Comparison of ENCODE assay signal across 18 mouse cellular contexts in the genomic region with DNA sequence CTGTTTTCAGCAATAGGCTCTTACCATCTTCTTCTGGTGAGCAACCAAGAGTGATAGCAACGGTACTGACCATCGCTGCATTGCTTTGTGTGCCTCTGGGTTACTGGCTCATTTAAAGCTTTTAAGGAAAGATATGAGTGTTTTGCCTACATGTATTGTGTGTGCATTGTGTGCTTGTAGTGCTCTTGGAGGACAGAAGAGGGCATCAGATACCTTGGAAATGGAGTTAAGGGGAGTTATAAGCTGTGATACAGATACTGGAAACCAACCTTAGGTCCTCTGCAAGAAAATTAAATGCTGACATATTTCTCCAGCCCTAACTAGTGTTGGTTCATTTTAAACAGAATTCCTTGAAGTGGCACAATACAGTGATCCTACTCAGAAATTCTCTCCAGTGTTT. TPM values are rescaled to one million over a fixed set of nuclear protein-coding genes. Genes with fewer than 3 reads are reported as not detected.
DNase-seq lines count a peak whose midpoint lies in the region; ATAC-seq and TF ChIP-seq lines count a peak whose summit lies in the region.
"Had no signal": no experiment of that assay in that cellular context is flagged by ENCODE, and none has a peak within 500 bp of the region (broad histone marks: within the 10 kb centered on the region; RNA-seq: fewer than 3 reads in every experiment).

No protein-coding gene starts in this region.

- no peaks in the 10 kb centered on the region for H3K4me1 ChIP-seq in liver, adult 2 months (ENCODE audit: control insufficient read depth, insufficient read depth, low read length)
- no peaks in the 10 kb centered on the region for H3K4me1 ChIP-seq in liver, embryonic 12.5 days
- no peaks in the 10 kb centered on the region for H3K4me1 ChIP-seq in E14TG2a.4 (replicated peaks; ENCODE audit: low read depth, low read length)
- H3K4me1 ChIP-seq in kidney, adult 2 months (ENCODE audit: control insufficient read depth, insufficient read depth, low read length) = no peaks in the 10 kb centered on the region
- H3K4me1 ChIP-seq: embryonic facial prominence, embryonic 13.5 days; heart, embryonic 12.5 days; midbrain, embryonic 12.5 days had no signal

- no peak for TF ChIP-seq POLR2A in liver, adult 2 months (IDR thresholded peaks at IDR 0.05; ENCODE audit: extremely low read depth, insufficient read depth, low read length)
- no peak for TF ChIP-seq POLR2A in kidney, adult 2 months (IDR thresholded peaks at IDR 0.05; ENCODE audit: low read depth, low read length)

- TF ChIP-seq CTCF in liver, adult 2 months (IDR thresholded peaks at IDR 0.05; ENCODE audit: low read depth, low read length) = peak; percentile 33; the same call in 1 of the 2 replicates
- peak; percentile 37 for TF ChIP-seq CTCF in E14TG2a.4 (conservative IDR thresholded peaks at IDR 0.05; ENCODE audit: low read length)
- no peak for TF ChIP-seq CTCF in kidney, adult 2 months (conservative IDR thresholded peaks at IDR 0.05; ENCODE audit: insufficient read depth, insufficient read length, low read depth, low read length)

- H3K27me3 ChIP-seq in liver, adult 2 months (ENCODE audit: control insufficient read depth, insufficient read depth, low read length) = no peaks in the 10 kb centered on the region
- H3K27me3 ChIP-seq in liver, embryonic 12.5 days (replicated peaks) = peaks cover 16% of the 10 kb centered on the region
- H3K27me3 ChIP-seq in E14TG2a.4 (ENCODE audit: insufficient read depth, low read length) = 0 out of 2 replicates have a peak, but pooled peaks cover 4% of the 10 kb centered on the region
- no peaks in the 10 kb centered on the region for H3K27me3 ChIP-seq in kidney, adult 2 months (replicated peaks; ENCODE audit: control insufficient read depth, insufficient read depth, low read length)
- H3K27me3 ChIP-seq: midbrain, embryonic 12.5 days had no signal

- 73% methylated on average over 2 of the region's 2 CpGs for WGBS in liver, adult 2 months
- WGBS in liver, embryonic 12.5 days (ENCODE audit: insufficient replicate concordance) = 69% methylated on average over 2 of the region's 2 CpGs
- 81% methylated on average over 2 of the region's 2 CpGs for WGBS in kidney, adult 2 months

- H3K4me2 ChIP-seq in liver, embryonic 12.5 days = no peak overlapping the region
- H3K4me2 ChIP-seq: embryonic facial prominence, embryonic 13.5 days; heart, embryonic 12.5 days; midbrain, embryonic 12.5 days had no signal

- H3K27ac ChIP-seq in liver, adult 2 months (replicated peaks; ENCODE audit: insufficient read depth, low read depth, low read length) = no peak overlapping the region
- no peak overlapping the region for H3K27ac ChIP-seq in liver, embryonic 12.5 days
- H3K27ac ChIP-seq in kidney, adult 2 months (ENCODE audit: insufficient read depth, low read depth, low read length) = no peak overlapping the region
- H3K27ac ChIP-seq: embryonic facial prominence, embryonic 13.5 days; midbrain, embryonic 12.5 days had no signal

- ATAC-seq in liver, embryonic 12.5 days = no peak
- peak; percentile 89 for ATAC-seq in megakaryocyte progenitor cell, adult 5-6 weeks (replicated peaks; ENCODE audit: poor library complexity)
- ATAC-seq: hindbrain, embryonic 16.5 days had no signal

- no peak overlapping the region for H3K4me3 ChIP-seq in liver, adult 2 months (ENCODE audit: insufficient read depth, low read depth, low read length)
- H3K4me3 ChIP-seq in liver, embryonic 12.5 days = no peak overlapping the region
- H3K4me3 ChIP-seq in E14TG2a.4 (replicated peaks; ENCODE audit: low read length) = no peak overlapping the region
- no peak overlapping the region for H3K4me3 ChIP-seq in kidney, adult 2 months (ENCODE audit: insufficient read depth, low read depth, low read length)
- H3K4me3 ChIP-seq: embryonic facial prominence, embryonic 13.5 days; heart, embryonic 12.5 days; midbrain, embryonic 12.5 days had no signal

- DNase-seq in embryo, embryonic 10.5 days (ENCODE audit: low spot score) = peak; percentile 43
- no peak for DNase-seq in embryo, embryonic 11 days
- peak; percentile 39 for DNase-seq in liver, adult 2 months (ENCODE audit: extremely low read depth, low read depth, low spot score)
- no peak for DNase-seq in testis, postnatal 10 days (ENCODE audit: low spot score)
- no peak for DNase-seq in kidney, adult 2 months

- no peaks in the 10 kb centered on the region for H3K79me2 ChIP-seq in liver, adult 2 months (ENCODE audit: control insufficient read depth, insufficient read depth, low read length)

- H3K9me3 ChIP-seq in liver, embryonic 12.5 days (replicated peaks) = no peaks in the 10 kb centered on the region
- H3K9me3 ChIP-seq in E14TG2a.4 (ENCODE audit: low read length) = peaks cover 23% of the 10 kb centered on the region
- H3K9me3 ChIP-seq: embryonic facial prominence, embryonic 13.5 days; midbrain, embryonic 12.5 days had no signal

- no peaks in the 10 kb centered on the region for H3K36me3 ChIP-seq in liver, adult 2 months (ENCODE audit: control insufficient read depth, insufficient read depth, low read length)
- no peaks in the 10 kb centered on the region for H3K36me3 ChIP-seq in liver, embryonic 12.5 days
- H3K36me3 ChIP-seq in E14TG2a.4 (ENCODE audit: insufficient read depth, low read length) = peaks cover 20% of the 10 kb centered on the region
- no peaks in the 10 kb centered on the region for H3K36me3 ChIP-seq in kidney, adult 2 months (ENCODE audit: control insufficient read depth, insufficient read depth, low read length)

- H3K9ac ChIP-seq in liver, adult 2 months (ENCODE audit: low read depth, low read length) = no peak overlapping the region
- H3K9ac ChIP-seq in liver, embryonic 12.5 days = no peak overlapping the region
- H3K9ac ChIP-seq: embryonic facial prominence, embryonic 13.5 days; heart, embryonic 12.5 days; midbrain, embryonic 12.5 days had no signal

RNA-seq across cellular contexts. Expression of gene Cpxm1, which starts 8.6 kb away (rescaled TPM):
- 0.46 and 0.54 TPM in 2 replicates for total RNA-seq in liver, adult 2 months (2014; rRNA removed)
- polyA plus RNA-seq in liver, adult 2 months (2012; rRNA removed) = 1.4 and 1.6 TPM in 2 replicates
- polyA plus RNA-seq in liver, embryonic 12.5 days (2016; fragmentation: Nextera tagmentation; extraction: Ambion mirVana) = 11.0 TPM in 2 replicates
- 0.29 and 1.9 TPM in 2 replicates for total RNA-seq in megakaryocyte progenitor cell, adult 5-6 weeks (2015)
- 0.58 and 2.9 TPM in 2 replicates for total RNA-seq in megakaryocyte progenitor cell, adult 5-6 weeks (2017)
- polyA plus RNA-seq in kidney, adult 2 months (2012; rRNA removed) = 14.7 and 15.0 TPM in 2 replicates
- total RNA-seq: neutrophil, adult 5-6 weeks had no signal

RNA-seq across cellular contexts. Expression of gene Gm28372, which starts 16.2 kb away (rescaled TPM):
- total RNA-seq in liver, adult 2 months (2014; rRNA removed) = not detected in 2 replicates
- not detected in 2 replicates for polyA plus RNA-seq in liver, adult 2 months (2012; rRNA removed)
- polyA plus RNA-seq in liver, embryonic 12.5 days (2016; fragmentation: Nextera tagmentation; extraction: Ambion mirVana) = not detected in 2 replicates
- total RNA-seq in megakaryocyte progenitor cell, adult 5-6 weeks (2015) = not detected in 2 replicates
- total RNA-seq in megakaryocyte progenitor cell, adult 5-6 weeks (2017) = not detected in 2 replicates
- polyA plus RNA-seq in kidney, adult 2 months (2012; rRNA removed) = not detected in 2 replicates
- total RNA-seq: layer of hippocampus, adult 8-10 months; neutrophil, adult 5-6 weeks had no signal
- polyA plus RNA-seq: C2C12; embryonic facial prominence, embryonic 13.5 days; frontal cortex, adult 2 months; hindbrain, embryonic 16.5 days; limb, embryonic 14.5 days; small intestine, adult 2 months had no signal

RNA-seq across cellular contexts. Expression of gene 1700020A23Rik, which starts 16.3 kb away (rescaled TPM):
- not detected in 2 replicates for total RNA-seq in liver, adult 2 months (2014; rRNA removed)
- polyA plus RNA-seq in liver, adult 2 months (2012; rRNA removed) = not detected in 2 replicates
- not detected in 2 replicates for polyA plus RNA-seq in liver, embryonic 12.5 days (2016; fragmentation: Nextera tagmentation; extraction: Ambion mirVana)
- total RNA-seq in megakaryocyte progenitor cell, adult 5-6 weeks (2015) = not detected in 2 replicates
- total RNA-seq in megakaryocyte progenitor cell, adult 5-6 weeks (2017) = not detected in 2 replicates
- polyA plus RNA-seq in kidney, adult 2 months (2012; rRNA removed) = 0.19 TPM in 1 of 2 replicates, not detected in the other
- total RNA-seq: layer of hippocampus, adult 8-10 months; neutrophil, adult 5-6 weeks had no signal
- polyA plus RNA-seq: C2C12; embryonic facial prominence, embryonic 13.5 days; frontal cortex, adult 2 months; heart, embryonic 12.5 days; limb, embryonic 14.5 days; small intestine, adult 2 months had no signal

RNA-seq across cellular contexts. Expression of gene Tmem239, which starts 17.5 kb away (rescaled TPM):
- total RNA-seq in liver, adult 2 months (2014; rRNA removed) = not detected in 2 replicates
- not detected in 2 replicates for polyA plus RNA-seq in liver, adult 2 months (2012; rRNA removed)
- not detected in 2 replicates for polyA plus RNA-seq in liver, embryonic 12.5 days (2016; fragmentation: Nextera tagmentation; extraction: Ambion mirVana)
- not detected in 2 replicates for total RNA-seq in megakaryocyte progenitor cell, adult 5-6 weeks (2015)
- not detected in 2 replicates for total RNA-seq in megakaryocyte progenitor cell, adult 5-6 weeks (2017)
- not detected in 2 replicates for polyA plus RNA-seq in kidney, adult 2 months (2012; rRNA removed)
- total RNA-seq: layer of hippocampus, adult 8-10 months; neutrophil, adult 5-6 weeks had no signal
- polyA plus RNA-seq: frontal cortex, adult 2 months; heart, embryonic 12.5 days; limb, embryonic 14.5 days; midbrain, embryonic 12.5 days; small intestine, adult 2 months had no signal

RNA-seq across cellular contexts. Expression of gene Vps16, which starts 35.3 kb away (rescaled TPM):
- 25.6 and 27.2 TPM in 2 replicates for total RNA-seq in liver, adult 2 months (2014; rRNA removed)
- polyA plus RNA-seq in liver, adult 2 months (2012; rRNA removed) = 22.6 and 43.2 TPM in 2 replicates
- polyA plus RNA-seq in liver, embryonic 12.5 days (2016; fragmentation: Nextera tagmentation; extraction: Ambion mirVana) = 54.9 and 64.5 TPM in 2 replicates
- total RNA-seq in megakaryocyte progenitor cell, adult 5-6 weeks (2015) = 102 and 115 TPM in 2 replicates
- total RNA-seq in megakaryocyte progenitor cell, adult 5-6 weeks (2017) = 124 and 152 TPM in 2 replicates
- 50.8 and 56.0 TPM in 2 replicates for polyA plus RNA-seq in kidney, adult 2 months (2012; rRNA removed)

Comparison
In these comparisons a context has a peak if more than half of its experiments do, and no peak if none do; other contexts are left out.
1. DNase-seq: peak in embryo, embryonic 10.5 days (single experiment) and liver, adult 2 months (single experiment); none in embryo, embryonic 11 days (single experiment), testis, postnatal 10 days (single experiment) and kidney, adult 2 months (single experiment).